ENCODE assay signal across 9 mouse cellular contexts in genomic region chr9:14839527-14839926, GRCm38 (mm10). TPM values are rescaled to one million over a fixed set of nuclear protein-coding genes. Genes with fewer than 3 reads are reported as not detected.
DNase-seq lines count a peak whose midpoint lies in the region; ATAC-seq and TF ChIP-seq lines count a peak whose summit lies in the region.
"Had no signal": no experiment of that assay in that cellular context is flagged by ENCODE, and none has a peak within 500 bp of the region (broad histone marks: within the 10 kb centered on the region; RNA-seq: fewer than 3 reads in every experiment).

No protein-coding gene starts in this region.

- ATAC-seq in forebrain, embryonic 12.5 days (ENCODE audit: low FRiP score), result peak; percentile 61; the same call in 1 of the 2 replicates
- ATAC-seq in lung, postnatal 0 days, result 0 out of 2 replicates have a peak, but pooled peaks have one; percentile 18
- peak; percentile 78; the same call in 1 of the 2 replicates for ATAC-seq in heart, embryonic 14.5 days (ENCODE audit: insufficient number of reproducible peaks, insufficient read depth, low FRiP score, low read depth)
- ATAC-seq in midbrain, embryonic 16.5 days, result peak; percentile 54; the same call in 1 of the 2 replicates

- no peak for TF ChIP-seq EP300 in lung, postnatal 0 days (IDR thresholded peaks at IDR 0.05)

- H3K27ac ChIP-seq in forebrain, embryonic 12.5 days, result no peak overlapping the region
- no peak overlapping the region for H3K27ac ChIP-seq in forebrain, embryonic 10.5 days
- H3K27ac ChIP-seq in lung, postnatal 0 days (ENCODE audit: low read length), result no peak overlapping the region
- no peak overlapping the region for H3K27ac ChIP-seq in heart, embryonic 14.5 days (replicated peaks in 1 of 2; ENCODE audit: control insufficient read depth in 1 of 2, insufficient read depth in 1 of 2, low read depth in 2 of 2, low read length in 2 of 2)
- H3K27ac ChIP-seq in midbrain, embryonic 16.5 days (ENCODE audit: low read length), result no peak overlapping the region

- H3K27me3 ChIP-seq in forebrain, embryonic 12.5 days, result no peaks in the 10 kb centered on the region
- no peaks in the 10 kb centered on the region for H3K27me3 ChIP-seq in forebrain, embryonic 10.5 days (ENCODE audit: poor library complexity, severe bottlenecking)
- H3K27me3 ChIP-seq in lung, postnatal 0 days (replicated peaks; ENCODE audit: insufficient read depth, low read length), result no peaks in the 10 kb centered on the region
- no peaks in the 10 kb centered on the region for H3K27me3 ChIP-seq in heart, embryonic 14.5 days (ENCODE audit: control insufficient read depth, insufficient read depth, low read length)
- H3K27me3 ChIP-seq in midbrain, embryonic 16.5 days (ENCODE audit: control insufficient read depth, insufficient read depth, low read depth, low read length), result no peaks in the 10 kb centered on the region

- peaks cover 19% of the 10 kb centered on the region for H3K36me3 ChIP-seq in forebrain, embryonic 12.5 days (replicated peaks)
- peaks cover 27% of the 10 kb centered on the region for H3K36me3 ChIP-seq in forebrain, embryonic 10.5 days (replicated peaks)
- no peaks in the 10 kb centered on the region for H3K36me3 ChIP-seq in lung, postnatal 0 days (ENCODE audit: insufficient read depth, low read length)
- peaks cover 8% of the 10 kb centered on the region for H3K36me3 ChIP-seq in heart, embryonic 14.5 days (ENCODE audit: control insufficient read depth, insufficient read depth, low read length)
- H3K36me3 ChIP-seq in midbrain, embryonic 16.5 days (ENCODE audit: control insufficient read depth, insufficient read depth, low read length), result no peaks in the 10 kb centered on the region; the same call in 1 of the 2 replicates

- DNase-seq in forebrain, embryonic 10.5 days (ENCODE audit: extremely low spot score, low spot score), result no peak
- DNase-seq in lung, postnatal 0 days (ENCODE audit: low spot score), result peak; percentile 20
- no peak for DNase-seq in lung, adult 18-20 months
- DNase-seq in adrenal gland, adult 8-10 months, result no peak
- no peak for DNase-seq in thymus, postnatal 14 days
- DNase-seq: cerebellum, adult 2 months had no signal

- no peaks in the 10 kb centered on the region for H3K4me1 ChIP-seq in forebrain, embryonic 12.5 days
- H3K4me1 ChIP-seq in forebrain, embryonic 10.5 days, result no peaks in the 10 kb centered on the region
- H3K4me1 ChIP-seq in lung, postnatal 0 days (ENCODE audit: insufficient read depth, low read depth, low read length), result no peaks in the 10 kb centered on the region
- peaks cover 4 to 5% of the 10 kb centered on the region in 2 experiments; a peak in 2 of 4 replicates for H3K4me1 ChIP-seq in heart, embryonic 14.5 days (ENCODE audit: control insufficient read depth in 2 of 2, insufficient read depth in 2 of 2, low read length in 2 of 2)
- H3K4me1 ChIP-seq in midbrain, embryonic 16.5 days (ENCODE audit: control insufficient read depth, insufficient read depth, low read length), result no peaks in the 10 kb centered on the region; the same call in 1 of the 2 replicates

- no peak for TF ChIP-seq CTCF in lung, postnatal 0 days (IDR thresholded peaks at IDR 0.05)

- no peak overlapping the region for H3K9ac ChIP-seq in forebrain, embryonic 12.5 days
- no peak overlapping the region for H3K9ac ChIP-seq in lung, postnatal 0 days (replicated peaks; ENCODE audit: low read depth)
- H3K9ac ChIP-seq in heart, embryonic 14.5 days (ENCODE audit: low read length), result no peak overlapping the region
- H3K9ac ChIP-seq in midbrain, embryonic 16.5 days (ENCODE audit: low read depth, low read length), result no peak overlapping the region

- H3K4me2 ChIP-seq in forebrain, embryonic 12.5 days, result no peak overlapping the region
- no peak overlapping the region for H3K4me2 ChIP-seq in lung, postnatal 0 days (replicated peaks; ENCODE audit: low read depth, low read length)
- peak overlapping the region; percentile 43 for H3K4me2 ChIP-seq in heart, embryonic 14.5 days (ENCODE audit: low read length)
- no peak overlapping the region for H3K4me2 ChIP-seq in midbrain, embryonic 16.5 days (ENCODE audit: low read length)

- no peak overlapping the region for H3K4me3 ChIP-seq in forebrain, embryonic 12.5 days (replicated peaks)
- no peak overlapping the region for H3K4me3 ChIP-seq in forebrain, embryonic 10.5 days
- no peak overlapping the region for H3K4me3 ChIP-seq in lung, postnatal 0 days (ENCODE audit: low read depth, low read length)
- H3K4me3 ChIP-seq in heart, embryonic 14.5 days (ENCODE audit: control insufficient read depth in 1 of 2, insufficient read depth in 1 of 2, low read depth in 1 of 2, low read length in 2 of 2), result no peak overlapping the region
- no peak overlapping the region for H3K4me3 ChIP-seq in midbrain, embryonic 16.5 days (ENCODE audit: low read depth, low read length)

- H3K9me3 ChIP-seq in forebrain, embryonic 12.5 days, result no peaks in the 10 kb centered on the region
- H3K9me3 ChIP-seq in forebrain, embryonic 10.5 days, result no peaks in the 10 kb centered on the region
- no peaks in the 10 kb centered on the region for H3K9me3 ChIP-seq in lung, postnatal 0 days (ENCODE audit: low read length)
- H3K9me3 ChIP-seq in heart, embryonic 14.5 days (ENCODE audit: control insufficient read depth, low read length), result no peaks in the 10 kb centered on the region
- H3K9me3 ChIP-seq in midbrain, embryonic 16.5 days (replicated peaks; ENCODE audit: control insufficient read depth, low read length, poor library complexity, severe bottlenecking), result no peaks in the 10 kb centered on the region

- WGBS in forebrain, embryonic 12.5 days, result 61% methylated on average over 7 of the region's 7 CpGs
- 88% methylated on average over 7 of the region's 7 CpGs for WGBS in forebrain, embryonic 10.5 days
- WGBS in lung, postnatal 0 days, result 30% methylated on average over 7 of the region's 7 CpGs
- WGBS in heart, embryonic 14.5 days, result 16% methylated on average over 7 of the region's 7 CpGs
- 46% methylated on average over 7 of the region's 7 CpGs for WGBS in midbrain, embryonic 16.5 days

RNA-seq across cellular contexts. Expression of gene Gpr83, which starts 20.5 kb away (rescaled TPM):
- polyA plus RNA-seq in forebrain, embryonic 12.5 days (2016; fragmentation: Nextera tagmentation; extraction: Ambion mirVana), result 0.51 and 0.70 TPM in 2 replicates
- polyA plus RNA-seq in forebrain, embryonic 10.5 days (2016; fragmentation: Nextera tagmentation; extraction: Ambion mirVana), result 0.14 and 0.30 TPM in 2 replicates
- 0.05 TPM in 1 of 2 replicates, not detected in the other for polyA plus RNA-seq in lung, postnatal 0 days (2015; fragmentation: Nextera tagmentation; extraction: Ambion mirVana)
- polyA plus RNA-seq in heart, embryonic 14.5 days (2014; fragmentation: Nextera tagmentation; extraction: Ambion mirVana), result 0.18 TPM in 1 of 2 replicates, not detected in the other
- polyA plus RNA-seq in midbrain, embryonic 16.5 days (2015; fragmentation: Nextera tagmentation; extraction: Ambion mirVana), result 4.1 and 4.2 TPM in 2 replicates
- under 1 TPM in 1 of 4 experiments, not detected in 3; 0.13 TPM for total RNA-seq in adrenal gland, adult 8-10 months (2022)

RNA-seq across cellular contexts. Expression of gene Ankrd49, which starts 54.9 kb away (rescaled TPM):
- polyA plus RNA-seq in forebrain, embryonic 12.5 days (2016; fragmentation: Nextera tagmentation; extraction: Ambion mirVana), result 54.6 and 56.9 TPM in 2 replicates
- 59.2 and 59.6 TPM in 2 replicates for polyA plus RNA-seq in forebrain, embryonic 10.5 days (2016; fragmentation: Nextera tagmentation; extraction: Ambion mirVana)
- polyA plus RNA-seq in lung, postnatal 0 days (2015; fragmentation: Nextera tagmentation; extraction: Ambion mirVana), result 19.7 and 21.4 TPM in 2 replicates
- 22.4 and 23.2 TPM in 2 replicates for polyA plus RNA-seq in heart, embryonic 14.5 days (2014; fragmentation: Nextera tagmentation; extraction: Ambion mirVana)
- 27.9 and 30.9 TPM in 2 replicates for polyA plus RNA-seq in midbrain, embryonic 16.5 days (2015; fragmentation: Nextera tagmentation; extraction: Ambion mirVana)
- total RNA-seq in adrenal gland, adult 8-10 months (2022), result 10 to 100 TPM; 10.6 to 15.6 (median 14.3) TPM

RNA-seq across cellular contexts. Expression of gene Mre11a, which starts 55.1 kb away (rescaled TPM):
- 31.2 and 32.6 TPM in 2 replicates for polyA plus RNA-seq in forebrain, embryonic 12.5 days (2016; fragmentation: Nextera tagmentation; extraction: Ambion mirVana)
- polyA plus RNA-seq in forebrain, embryonic 10.5 days (2016; fragmentation: Nextera tagmentation; extraction: Ambion mirVana), result 45.1 and 46.0 TPM in 2 replicates
- polyA plus RNA-seq in lung, postnatal 0 days (2015; fragmentation: Nextera tagmentation; extraction: Ambion mirVana), result 4.7 and 8.1 TPM in 2 replicates
- 11.9 and 14.7 TPM in 2 replicates for polyA plus RNA-seq in heart, embryonic 14.5 days (2014; fragmentation: Nextera tagmentation; extraction: Ambion mirVana)
- polyA plus RNA-seq in midbrain, embryonic 16.5 days (2015; fragmentation: Nextera tagmentation; extraction: Ambion mirVana), result 10.5 and 13.1 TPM in 2 replicates
- 10 to 100 TPM; 18.8 to 26.9 (median 23.2) TPM for total RNA-seq in adrenal gland, adult 8-10 months (2022)

Comparison
In these comparisons a context has a peak if more than half of its experiments do, and no peak if none do; other contexts are left out.
1. ATAC-seq: peak in every context shown above with its lines; median percentile 78 in heart, embryonic 14.5 days; 61 in forebrain, embryonic 12.5 days; 54 in midbrain, embryonic 16.5 days; 18 in lung, postnatal 0 days.